Mouse (Mus musculus): ENCODE measurements around the gene Btg4.

- TF ChIP-seq GATA1 (IDR thresholded peaks at IDR 0.05; ENCODE audit: low read length) (no peak), TAL1 (IDR thresholded peaks at IDR 0.05; ENCODE audit: low read length) (no peak)
Measured at GRCm38 (mm10) chr9:51076979-51077315, 16.2 kb downstream of the Btg4 start, which contains the start of gene Layn.

Data from erythroblast, embryonic 14.5 days (primary cell).